Mouse (Mus musculus) hindbrain, embryonic 12.5 days (tissue): Measurements from ENCODE around the gene Qprt. TPM values are rescaled to one million over a fixed set of nuclear protein-coding genes. Genes with fewer than 3 reads are reported as not detected.

Experiments
- ATAC-seq: fragments of 200-750 bp; cut with Nextera tagmentation; 2 replicates; pipeline ENCODE4 v1.8.0; 2017; ENCODE audit warnings: moderate TSS enrichment; ENCODE audit not compliant: low FRiP score
- H3K27ac ChIP-seq: fragments of 300-500 bp; sonication (generic); 2 replicates; pipeline ENCODE4 v1.5.1; 2016; ENCODE audit warnings: mild to moderate bottlenecking
- H3K27me3 ChIP-seq: fragments of 300-500 bp; sonication (generic); 2 replicates; pipeline ENCODE4 v1.6.1; 2016; ENCODE audit warnings: mild to moderate bottlenecking
- H3K36me3 ChIP-seq: fragments of 300-500 bp; sonication (generic); 2 replicates; pipeline ENCODE4 v1.6.1; 2016; ENCODE audit warnings: mild to moderate bottlenecking
- H3K4me1 ChIP-seq: fragments of 300-500 bp; sonication (generic); 2 replicates; pipeline ENCODE4 v1.6.1; 2016
- H3K4me2 ChIP-seq: fragments of 300-500 bp; sonication (generic); replicated peaks from 2 replicates; pipeline ENCODE4 v1.6.1; 2016; ENCODE audit warnings: mild to moderate bottlenecking
- H3K4me3 ChIP-seq: fragments of 300-500 bp; sonication (generic); 2 replicates; pipeline ENCODE4 v1.5.1; 2016; ENCODE audit warnings: mild to moderate bottlenecking
- H3K9ac ChIP-seq: fragments of 300-500 bp; sonication (generic); 2 replicates; pipeline ENCODE4 v1.6.1; 2016; ENCODE audit warnings: mild to moderate bottlenecking, moderate library complexity
- H3K9me3 ChIP-seq: fragments of 300-500 bp; sonication (generic); replicated peaks from 2 replicates; pipeline ENCODE4 v1.6.1; 2016; ENCODE audit warnings: mild to moderate bottlenecking
- WGBS: fragments of 180-500 bp; shearing (Covaris S2); methylation state at CpG from one replicate; pipeline ENCODE4 v1.1.7; 2016; 5-methylcytosine and 5-hydroxymethylcytosine counted together
- polyA plus RNA-seq: library from polyadenylated mRNA; unstranded; fragments of >200 nt; fragmentation: Nextera tagmentation; extraction: Ambion mirVana; gene quantifications from 2 replicates; pipeline ENCODE4 v1.2.1, GENCODE M21; 2016

Qprt gene
- polyA plus RNA-seq, 1 experiment from 2014 or later: 0.80 TPM

DNA sequence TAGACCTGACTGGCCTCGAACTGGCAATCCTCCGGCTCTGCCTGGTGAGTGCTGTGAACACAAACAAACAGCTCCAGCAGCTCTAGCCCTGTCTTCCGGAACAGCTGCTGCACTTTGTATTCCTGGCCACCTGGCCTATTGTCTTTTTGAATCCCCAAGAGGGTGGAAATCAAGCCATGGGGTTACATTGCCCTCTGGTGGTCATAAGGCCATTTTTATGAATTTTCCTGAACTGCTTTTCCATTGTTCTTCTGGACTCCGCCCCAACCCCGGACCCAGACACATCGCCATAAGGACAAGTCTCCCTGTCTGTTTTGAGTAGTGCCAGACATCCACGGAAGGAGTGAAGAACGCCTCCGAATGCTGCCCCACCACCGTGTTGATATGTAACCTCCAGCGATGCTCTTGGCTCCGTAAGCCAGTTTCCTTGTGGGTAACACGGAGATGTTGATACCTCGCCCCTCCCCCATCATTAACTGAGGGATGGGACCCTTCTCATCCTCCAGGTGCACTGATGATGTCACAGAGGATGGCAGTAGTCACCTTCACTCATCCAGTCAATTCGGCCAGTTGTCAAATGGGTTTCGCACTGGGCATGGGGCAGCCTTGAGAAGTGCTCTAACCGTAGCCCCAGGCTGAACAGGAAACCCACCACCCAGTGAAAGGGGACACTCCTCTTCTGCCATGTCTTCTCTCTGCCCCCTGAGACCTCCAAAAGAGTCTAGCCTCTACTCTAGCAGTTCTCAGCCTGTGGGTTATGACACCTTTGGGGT lies 17.3 kb downstream of the Qprt start:
- Histone ChIP-seq H3K9ac (peak overlapping the region; percentile 60), H3K4me3 (peak overlapping the region; percentile 25), H3K9me3 (no peaks in the 10 kb centered on the region), H3K4me1 (peaks cover 5% of the 10 kb centered on the region), H3K36me3 (no peaks in the 10 kb centered on the region), H3K27ac (peak overlapping the region; percentile 74), H3K27me3 (no peaks in the 10 kb centered on the region), H3K4me2 (peak overlapping the region; percentile 49)
- ATAC-seq: peak; percentile 85
- 15% methylated on average over 17 of the region's 17 CpGs for WGBS

DNA sequence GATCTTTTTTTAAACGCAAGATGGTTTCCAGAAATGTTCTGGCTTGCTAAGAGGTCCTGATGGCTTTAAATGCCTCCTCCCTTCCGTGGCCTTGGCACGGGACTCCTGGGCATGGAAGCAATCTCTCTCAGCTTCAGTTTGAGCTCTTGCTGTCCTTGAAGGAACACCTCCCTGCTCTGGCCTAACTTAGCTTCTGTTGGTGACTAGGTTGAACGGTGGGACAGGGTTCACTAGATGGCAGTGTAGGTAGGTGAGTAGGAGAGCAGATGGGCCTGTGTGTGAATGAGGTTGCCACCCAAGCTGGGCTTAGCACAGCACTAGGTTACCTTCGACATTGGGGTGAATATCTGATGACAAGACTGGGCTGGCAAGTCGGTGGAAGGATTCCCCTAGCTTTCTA lies 18.1 kb downstream of the Qprt start:
- no peak overlapping the region for H3K9ac ChIP-seq
- no peaks in the 10 kb centered on the region for H3K9me3 ChIP-seq
- H3K4me2 ChIP-seq: no peak overlapping the region
- no peaks in the 10 kb centered on the region for H3K27me3 ChIP-seq
- no peak overlapping the region for H3K4me3 ChIP-seq
- H3K36me3 ChIP-seq: no peaks in the 10 kb centered on the region
- 71% methylated on average over 6 of the region's 6 CpGs for WGBS
- H3K4me1 ChIP-seq: peaks cover 5% of the 10 kb centered on the region
- peak overlapping the region; percentile 74; the same call in 1 of the 2 replicates for H3K27ac ChIP-seq
- no peak for ATAC-seq

DNA sequence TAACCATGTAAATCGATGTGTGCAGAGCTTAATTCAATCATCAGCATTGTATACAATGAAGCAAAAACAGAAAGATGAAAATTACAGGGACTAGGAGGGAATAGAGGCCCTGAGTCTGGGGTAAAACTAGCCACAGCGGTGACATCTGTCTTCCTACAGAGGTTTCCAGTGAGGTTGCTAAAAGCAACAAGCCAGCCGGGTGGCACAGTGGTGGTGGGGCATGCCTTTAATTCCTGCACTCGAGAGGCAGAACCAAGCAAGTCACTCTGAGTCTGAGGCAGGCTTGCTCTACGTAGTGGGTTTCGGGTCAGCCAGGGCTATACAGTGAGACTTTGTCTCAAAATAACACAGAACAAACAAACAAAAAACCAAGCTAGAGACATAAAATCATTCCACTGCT lies 19.9 kb downstream of the Qprt start:
- H3K9me3 ChIP-seq: no peaks in the 10 kb centered on the region
- peaks cover 5% of the 10 kb centered on the region for H3K4me1 ChIP-seq
- H3K27ac ChIP-seq: no peak overlapping the region
- H3K27me3 ChIP-seq: no peaks in the 10 kb centered on the region
- no peak overlapping the region for H3K4me3 ChIP-seq
- no peak overlapping the region for H3K4me2 ChIP-seq
- 72% methylated on average over 6 of the region's 6 CpGs for WGBS
- H3K36me3 ChIP-seq: no peaks in the 10 kb centered on the region
- H3K9ac ChIP-seq: no peak overlapping the region
- no peak for ATAC-seq

DNA sequence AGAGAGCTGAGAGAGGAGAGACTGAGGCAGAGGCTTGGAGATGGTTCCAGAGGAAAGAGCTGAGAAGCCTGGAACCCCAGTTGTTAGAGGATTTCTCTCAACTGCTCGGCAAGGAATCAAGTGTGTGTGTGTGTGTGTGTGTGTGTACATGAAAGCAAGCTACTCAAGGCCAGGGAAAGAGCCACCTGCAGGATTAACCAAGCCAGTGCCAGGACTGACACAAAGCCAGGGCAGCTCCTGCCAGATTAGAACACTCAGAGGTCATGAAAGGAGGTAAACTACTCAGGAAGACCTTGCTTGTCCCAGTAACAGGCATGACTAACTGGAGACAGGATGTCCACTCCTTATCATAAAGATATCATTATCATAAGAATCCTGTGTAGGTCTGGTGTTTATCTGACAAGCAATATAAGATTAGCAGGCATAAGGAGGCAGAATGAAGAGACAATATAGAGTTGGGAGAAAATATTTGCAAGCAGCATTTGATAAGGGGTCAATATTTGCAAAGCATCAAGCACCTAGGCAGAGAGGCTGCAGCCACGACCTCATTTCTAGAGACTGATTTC lies 20.5 kb downstream of the Qprt start:
- 53% methylated on average over 2 of the region's 2 CpGs for WGBS
- ATAC-seq: no peak
- Histone ChIP-seq H3K4me1 (peaks cover 5% of the 10 kb centered on the region), H3K4me2 (no peak overlapping the region), H3K4me3 (no peak overlapping the region), H3K36me3 (no peaks in the 10 kb centered on the region), H3K9ac (no peak overlapping the region), H3K27ac (no peak overlapping the region), H3K9me3 (no peaks in the 10 kb centered on the region), H3K27me3 (no peaks in the 10 kb centered on the region)

DNA sequence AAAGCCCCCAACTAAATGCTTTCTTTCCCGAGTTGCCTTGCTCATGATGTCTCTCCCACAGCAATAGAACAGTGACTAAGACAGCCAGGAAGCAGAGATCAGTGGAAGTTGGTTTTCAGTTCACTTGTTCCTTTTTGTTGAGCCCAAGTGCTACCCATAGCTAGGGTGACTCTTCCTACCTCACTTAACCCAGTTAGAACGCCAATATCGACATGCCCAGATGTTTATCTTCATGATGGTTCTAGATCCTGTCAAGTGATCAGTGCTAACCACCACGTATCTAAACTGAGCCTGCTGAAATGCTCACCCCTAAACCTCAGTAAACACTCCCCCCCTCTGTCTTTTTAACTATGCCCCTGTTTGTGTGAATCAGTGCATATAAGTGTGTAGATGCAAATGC lies 22.5 kb downstream of the Qprt start:
- H3K27ac ChIP-seq: no peak overlapping the region
- H3K27me3 ChIP-seq: no peaks in the 10 kb centered on the region
- H3K36me3 ChIP-seq: no peaks in the 10 kb centered on the region
- WGBS: 93% methylated on average over 4 of the region's 4 CpGs
- H3K4me1 ChIP-seq: no peaks in the 10 kb centered on the region
- H3K4me2 ChIP-seq: no peak overlapping the region
- no peak for ATAC-seq
- no peak overlapping the region for H3K9ac ChIP-seq
- no peak overlapping the region for H3K4me3 ChIP-seq
- H3K9me3 ChIP-seq: no peaks in the 10 kb centered on the region

DNA sequence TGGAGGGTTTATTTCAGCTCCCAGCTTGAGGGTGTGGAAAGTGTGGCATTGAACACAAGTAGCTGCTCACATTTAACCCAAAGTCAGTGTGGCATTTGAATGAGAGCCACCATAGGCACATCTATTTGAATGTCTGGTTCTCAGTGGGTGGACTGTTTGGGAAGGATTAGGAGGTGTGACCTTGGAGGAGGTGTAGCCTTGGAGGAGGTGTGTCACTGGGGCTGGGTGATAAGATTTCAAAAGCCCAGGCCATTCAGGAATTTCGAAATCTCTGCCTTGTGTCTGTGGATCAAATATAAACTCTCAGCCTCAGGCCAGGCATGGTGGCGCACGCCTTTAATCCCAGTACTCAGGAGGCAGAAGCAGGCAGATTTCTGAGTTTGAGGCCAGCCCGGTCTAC lies 23.1 kb downstream of the Qprt start:
- Histone ChIP-seq H3K9ac (no peak overlapping the region), H3K4me1 (no peaks in the 10 kb centered on the region), H3K27ac (no peak overlapping the region), H3K9me3 (no peaks in the 10 kb centered on the region), H3K4me2 (no peak overlapping the region), H3K36me3 (no peaks in the 10 kb centered on the region), H3K27me3 (no peaks in the 10 kb centered on the region), H3K4me3 (no peak overlapping the region)
- 99% methylated on average over 4 of the region's 4 CpGs for WGBS
- no peak for ATAC-seq

DNA sequence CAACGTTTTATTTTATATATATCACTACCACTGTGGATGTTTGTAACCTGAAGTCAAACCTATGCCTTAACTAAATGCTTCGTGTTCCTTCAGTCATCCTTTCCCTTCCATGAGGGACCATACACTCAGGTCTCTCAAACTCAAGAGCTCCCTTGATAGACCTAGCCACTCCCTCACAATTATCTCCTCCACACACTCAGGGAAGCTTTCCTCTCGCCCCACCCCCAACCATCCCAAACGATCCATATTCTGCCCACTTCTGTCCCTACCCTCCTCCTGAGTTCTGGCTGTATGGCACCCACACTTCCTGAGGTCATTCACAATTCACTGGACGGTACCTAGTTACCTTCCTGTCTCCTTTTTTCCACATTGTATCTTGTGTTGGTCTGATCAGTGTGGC lies 23.5 kb downstream of the Qprt start:
- H3K4me3 ChIP-seq: no peak overlapping the region
- no peaks in the 10 kb centered on the region for H3K4me1 ChIP-seq
- WGBS: 89% methylated on average over 5 of the region's 5 CpGs
- H3K4me2 ChIP-seq: no peak overlapping the region
- no peak for ATAC-seq
- no peak overlapping the region for H3K9ac ChIP-seq
- no peaks in the 10 kb centered on the region for H3K27me3 ChIP-seq
- H3K27ac ChIP-seq: no peak overlapping the region
- H3K36me3 ChIP-seq: no peaks in the 10 kb centered on the region
- H3K9me3 ChIP-seq: no peaks in the 10 kb centered on the region

DNA sequence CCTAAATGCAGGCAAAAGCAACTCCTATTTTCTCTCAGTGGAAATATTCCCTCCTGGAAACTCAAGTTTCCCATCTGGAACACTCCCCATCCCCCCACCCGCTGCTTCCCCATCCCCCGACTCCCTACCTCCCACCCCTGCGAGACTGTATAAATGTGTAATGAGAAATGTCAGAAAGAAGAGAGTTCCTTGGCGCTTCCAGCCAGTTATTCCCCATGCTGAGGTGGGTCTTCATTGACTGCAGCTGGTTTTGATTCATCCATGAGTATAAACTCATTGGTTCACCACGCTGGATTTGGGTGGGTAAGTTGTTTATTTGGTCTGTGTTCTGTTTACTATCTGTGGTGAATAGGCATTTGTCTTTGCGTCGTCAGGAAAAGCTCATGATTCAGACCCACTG lies 25.6 kb downstream of the Qprt start:
- Histone ChIP-seq H3K36me3 (no peaks in the 10 kb centered on the region), H3K9ac (no peak overlapping the region), H3K9me3 (no peaks in the 10 kb centered on the region), H3K27me3 (no peaks in the 10 kb centered on the region), H3K4me3 (no peak overlapping the region), H3K4me2 (no peak overlapping the region), H3K27ac (no peak overlapping the region), H3K4me1 (peaks cover 3% of the 10 kb centered on the region; the same call in 1 of the 2 replicates)
- 76% methylated on average over 7 of the region's 7 CpGs for WGBS
- ATAC-seq: no peak

DNA sequence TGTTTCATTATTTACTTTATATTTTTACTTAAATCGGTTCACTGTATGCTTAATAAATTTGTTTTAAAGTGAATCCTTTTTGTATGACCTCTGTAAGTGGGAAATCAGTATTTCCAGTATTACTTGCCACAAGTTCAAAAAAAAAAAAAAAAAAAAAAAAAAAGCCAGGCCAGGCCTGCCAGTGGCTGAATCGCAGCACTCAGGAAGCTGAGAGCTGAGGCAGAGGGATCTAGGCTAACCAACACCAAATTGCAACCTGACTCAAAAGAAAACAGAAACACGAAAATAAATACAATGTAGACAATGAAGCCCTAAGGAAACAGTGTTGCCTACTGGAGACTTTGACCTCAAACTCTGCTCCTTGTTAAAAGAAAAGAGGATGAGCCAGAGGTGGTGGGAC lies 28.1 kb downstream of the Qprt start:
- Histone ChIP-seq H3K9me3 (no peaks in the 10 kb centered on the region), H3K4me2 (no peak overlapping the region), H3K4me1 (peaks cover 10% of the 10 kb centered on the region), H3K27me3 (no peaks in the 10 kb centered on the region), H3K4me3 (no peak overlapping the region), H3K27ac (no peak overlapping the region), H3K36me3 (no peaks in the 10 kb centered on the region), H3K9ac (no peak overlapping the region)
- no peak for ATAC-seq
- 72% methylated on average over 3 of the region's 3 CpGs for WGBS

DNA sequence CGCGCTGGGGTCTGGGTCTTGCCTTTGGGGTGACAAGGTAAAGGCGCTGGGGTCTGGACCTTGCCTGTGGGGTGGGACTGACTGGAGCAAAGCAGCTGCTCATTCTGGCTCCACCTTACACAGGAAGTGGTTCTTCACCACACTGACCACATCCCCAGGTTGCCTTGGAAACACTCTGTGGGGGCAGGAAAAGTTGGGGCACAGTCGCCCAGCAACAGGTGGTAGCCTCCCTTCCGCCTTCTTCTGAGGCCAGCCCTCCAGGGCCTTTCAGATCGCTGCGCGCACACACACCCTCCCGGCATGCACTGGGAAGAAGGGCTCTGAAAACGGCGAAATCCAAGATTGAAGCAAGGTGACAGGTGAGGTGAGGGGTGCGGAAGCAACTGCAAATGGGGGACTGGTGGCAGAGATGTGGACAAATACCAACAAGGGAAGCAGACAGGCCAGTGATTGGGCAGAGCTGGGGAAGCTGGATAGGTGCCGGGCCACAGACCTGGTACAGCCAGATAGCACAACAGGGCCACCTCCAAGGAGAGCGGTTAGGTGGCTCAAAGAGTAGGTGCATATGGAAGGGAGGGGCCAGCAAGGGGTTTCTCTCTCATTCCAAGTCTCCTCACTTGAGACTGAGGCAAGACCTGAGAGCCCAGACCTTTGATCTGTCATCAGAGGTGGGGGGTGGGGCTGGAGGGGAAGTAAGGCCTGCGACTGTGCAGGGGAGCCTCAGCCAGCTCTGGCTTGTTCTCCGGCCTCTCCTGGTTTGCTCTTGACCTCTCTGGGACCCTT lies 30.7 kb downstream of the Qprt start, which contains the start of gene AI467606:
TSS of gene AI467606 (plus strand) at position 246 of the 783 bp plus-strand sequence.
- H3K27ac ChIP-seq: no peak within 1 kb of the TSS

DNA sequence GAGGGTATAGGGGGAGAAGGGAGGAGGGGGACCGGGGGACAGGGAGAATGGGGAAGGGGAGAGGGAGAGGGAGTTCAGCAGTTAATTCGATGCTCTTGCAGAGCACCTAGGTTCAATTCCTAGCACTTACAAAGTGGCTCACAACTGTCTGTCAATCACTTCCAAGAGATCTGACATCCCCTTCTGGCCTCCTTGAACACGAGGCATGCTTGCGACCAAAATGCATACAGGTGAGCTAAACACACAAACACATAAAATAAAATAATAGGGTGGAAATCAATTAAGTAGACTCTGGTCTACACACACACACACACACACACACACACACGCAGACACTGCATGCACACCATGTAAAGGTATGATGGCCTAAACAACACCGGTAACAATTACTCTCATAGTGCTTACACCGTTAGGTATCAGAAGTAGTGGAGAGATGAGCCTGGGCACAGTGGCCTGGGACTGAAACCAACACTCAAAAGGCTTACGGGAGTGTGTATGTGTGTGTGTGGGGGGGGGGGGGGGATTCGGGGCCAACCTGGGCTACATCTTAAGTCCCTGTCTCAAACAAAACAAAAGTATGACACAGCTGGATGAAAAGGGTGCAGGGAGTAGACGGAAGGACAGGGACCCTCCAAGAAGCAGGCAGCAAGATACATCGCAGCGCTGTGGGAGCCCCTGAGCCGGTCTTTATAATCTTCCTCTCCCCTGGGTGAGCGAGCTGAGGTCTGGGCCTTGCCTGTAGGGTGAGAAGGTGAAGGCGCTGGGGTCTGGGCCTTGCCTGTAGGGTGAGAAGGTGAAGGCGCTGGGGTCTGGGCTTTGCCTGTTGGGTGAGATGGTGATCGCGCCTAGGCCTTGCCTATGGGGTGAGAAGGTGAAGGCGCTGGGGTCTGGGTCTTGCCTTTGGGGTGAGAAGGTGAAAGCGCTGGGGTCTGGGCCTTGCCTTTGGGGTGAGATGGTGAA lies 31.6 kb downstream of the Qprt start:
- H3K4me1 ChIP-seq: peaks cover 13% of the 10 kb centered on the region
- ATAC-seq: no peak
- H3K27me3 ChIP-seq: no peaks in the 10 kb centered on the region

More for the DNA sequence above, 30.7 kb downstream of the Qprt start, which contains the start of gene AI467606:
- Histone ChIP-seq H3K27me3 (no peaks in the 10 kb centered on the region), H3K4me2 (no peak within 1 kb of the TSS), H3K36me3 (no peaks in the 10 kb centered on the region), H3K9me3 (no peaks in the 10 kb centered on the region), H3K9ac (0 out of 2 replicates have a peak within 1 kb of the TSS, but pooled peaks have one; percentile 18), H3K4me3 (no peak within 1 kb of the TSS), H3K4me1 (peaks cover 13% of the 10 kb centered on the region)
- 69% methylated on average over 16 of the region's 16 CpGs for WGBS
- no peak for ATAC-seq

More for the DNA sequence above, 31.6 kb downstream of the Qprt start:
- WGBS: 84% methylated on average over 20 of the region's 20 CpGs
- H3K27ac ChIP-seq: no peak overlapping the region
- H3K36me3 ChIP-seq: no peaks in the 10 kb centered on the region
- no peaks in the 10 kb centered on the region for H3K9me3 ChIP-seq
- H3K4me2 ChIP-seq: no peak overlapping the region
- H3K9ac ChIP-seq: no peak overlapping the region
- no peak overlapping the region for H3K4me3 ChIP-seq
